Mouse (Mus musculus): ENCODE data around the gene Cog8.
"Not testable (repeated sequence)": the region's sequence is repeated elsewhere in the genome, so short reads cannot be mapped to it uniquely, and the experiment has no call there.

The Cog8 gene

GRCm38 (mm10) chr8:107045478-107045877 lies 11.0 kb downstream of the Cog8 start:
- no peak for DNase-seq (ENCODE audit: low spot score in 2 of 2)

GRCm38 (mm10) chr8:107040632-107041031 lies 15.9 kb downstream of the Cog8 start:
- DNase-seq (ENCODE audit: low spot score in 2 of 2): no peak

DNA sequence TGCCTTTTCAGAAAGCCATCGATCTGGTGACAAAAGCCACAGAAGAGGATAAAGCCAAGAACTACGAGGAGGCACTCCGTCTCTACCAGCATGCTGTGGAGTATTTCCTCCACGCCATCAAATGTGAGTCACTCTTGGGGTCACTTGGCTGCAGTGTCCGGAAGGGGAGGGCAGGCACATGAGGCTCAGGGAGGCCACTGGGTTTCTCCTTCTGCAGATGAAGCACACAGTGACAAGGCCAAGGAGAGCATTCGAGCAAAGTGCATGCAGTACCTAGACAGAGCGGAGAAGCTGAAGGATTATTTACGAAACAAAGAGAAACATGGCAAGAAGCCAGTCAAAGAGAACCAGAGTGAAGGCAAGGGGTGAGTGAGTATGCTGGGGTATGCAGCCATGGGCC lies 19.9 kb downstream of the Cog8 start:
- no peak for DNase-seq (ENCODE audit: low spot score in 2 of 2)

GRCm38 (mm10) chr8:107035641-107036040 lies 20.8 kb downstream of the Cog8 start:
- no peak for DNase-seq (ENCODE audit: low spot score in 2 of 2)

DNA sequence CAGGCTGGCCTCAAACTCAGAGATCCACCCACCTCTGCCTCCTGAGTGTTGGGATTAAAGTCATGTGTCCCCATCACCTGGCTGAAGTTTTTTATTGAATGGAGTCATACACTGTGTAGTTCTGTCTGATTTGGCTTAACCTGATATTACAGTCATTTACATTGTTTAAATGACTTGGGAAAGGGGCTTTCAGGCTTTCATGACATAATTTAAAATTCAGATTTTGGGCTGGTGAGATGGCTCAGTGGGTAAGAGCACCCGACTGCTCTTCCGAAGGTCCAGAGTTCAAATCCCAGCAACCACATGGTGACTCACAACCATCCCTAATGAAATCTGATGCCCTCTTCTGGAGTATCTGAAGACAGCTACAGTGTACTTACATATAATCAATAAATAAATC lies 22.9 kb downstream of the Cog8 start:
- not testable (repeated sequence) for DNase-seq (ENCODE audit: low spot score in 2 of 2)

GRCm38 (mm10) chr8:107031577-107032090 lies 24.9 kb downstream of the Cog8 start:
- DNase-seq (ENCODE audit: low spot score in 2 of 2): no peak

GRCm38 (mm10) chr8:107030650-107031576 lies 25.6 kb downstream of the Cog8 start, which contains the start of gene Vps4a:
Gene Vps4a, plus strand, starts transcription at chr8:107031222.
- peak; percentile 93 to 96 for DNase-seq (ENCODE audit: low spot score in 2 of 2)

- DNase-seq (ENCODE audit: low spot score in 2 of 2): no peak
These were observed 26.4 kb downstream of the Cog8 start for GRCm38 (mm10) chr8:107030058-107030457.

DNA sequence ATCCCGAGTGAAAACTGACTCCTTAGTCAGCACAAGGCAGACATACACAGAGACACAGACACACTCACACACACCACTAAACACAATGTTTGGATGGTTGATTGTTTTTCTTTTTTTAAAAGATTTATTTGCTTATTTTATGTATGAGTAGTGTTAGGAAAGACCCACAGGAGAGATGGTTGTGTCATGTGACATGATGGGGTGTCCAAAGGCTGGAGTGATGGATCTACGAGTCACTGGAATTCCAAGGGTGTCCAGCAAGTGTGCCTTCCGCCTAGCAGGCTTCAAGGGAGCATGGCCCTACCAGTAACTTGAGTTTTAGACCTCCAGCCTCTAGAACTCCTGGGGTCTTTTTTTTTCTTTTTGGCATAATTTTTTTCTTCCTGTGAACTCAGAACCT lies 27.2 kb downstream of the Cog8 start:
- no peak for DNase-seq (ENCODE audit: low spot score in 2 of 2)

DNA sequence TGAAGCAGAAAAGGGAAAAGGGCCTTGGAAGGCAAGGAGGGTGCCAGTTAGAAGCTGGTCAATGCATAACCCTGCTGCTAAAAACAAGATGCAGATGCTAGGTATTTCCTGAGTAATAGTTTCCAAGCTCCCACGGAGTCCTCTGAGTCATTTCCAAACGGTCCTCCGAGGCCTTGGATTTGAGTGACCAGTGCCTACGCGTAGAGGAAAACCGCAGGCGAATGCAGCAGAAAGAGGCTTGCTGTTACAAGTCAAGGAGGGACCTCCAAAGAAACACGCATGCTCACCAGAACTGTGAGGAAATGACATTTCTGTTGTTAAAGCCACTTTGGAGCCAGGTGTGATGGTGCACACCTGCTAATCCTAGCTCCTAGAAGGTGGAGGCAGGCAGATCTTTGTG lies 33.0 kb downstream of the Cog8 start:
- no peak for DNase-seq (ENCODE audit: low spot score in 2 of 2)

- DNase-seq (ENCODE audit: low spot score in 2 of 2): no peak
These were observed 41.6 kb downstream of the Cog8 start for GRCm38 (mm10) chr8:107014915-107015314.

DNA sequence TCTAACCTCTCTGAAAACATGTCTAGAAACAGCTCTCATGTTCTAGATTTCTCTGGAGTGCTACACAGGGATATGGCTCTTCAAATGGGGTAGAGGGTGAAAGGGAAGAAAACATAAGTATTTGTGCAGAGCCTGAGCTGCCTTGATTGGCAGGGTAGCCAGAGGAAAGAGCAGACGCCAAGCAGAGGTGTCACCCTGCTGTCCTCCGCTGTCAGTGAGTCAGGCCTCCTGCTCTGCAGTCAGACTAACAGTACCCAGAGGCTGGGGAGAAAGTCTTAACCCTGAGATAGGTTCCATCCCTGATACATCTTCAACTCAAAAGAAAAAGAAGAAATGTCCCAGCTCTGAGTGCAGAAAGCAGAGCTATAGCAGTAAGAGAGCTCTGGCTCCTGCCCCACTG lies 43.8 kb downstream of the Cog8 start:
- no peak for DNase-seq (ENCODE audit: low spot score in 2 of 2)

DNA sequence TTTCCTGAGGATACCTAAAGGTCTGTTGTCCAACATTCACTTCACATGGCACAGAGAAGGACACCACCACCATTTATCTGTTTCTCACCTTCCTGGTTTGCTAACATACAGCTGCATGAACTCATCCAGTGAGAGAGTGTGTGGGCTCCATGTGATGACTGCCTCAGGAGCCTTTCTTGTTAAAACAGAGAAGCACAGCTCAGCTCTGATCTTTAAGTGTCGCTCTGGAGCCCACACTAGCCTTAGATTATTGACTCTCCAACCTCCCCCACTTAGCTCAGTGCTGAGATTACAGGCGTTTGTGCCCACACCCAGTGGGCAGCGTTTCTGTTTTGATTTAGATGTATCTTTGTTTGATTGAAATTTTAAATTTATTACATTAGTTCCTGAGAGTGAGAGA lies 48.7 kb downstream of the Cog8 start:
- no peak for DNase-seq (ENCODE audit: low spot score in 2 of 2)

- DNase-seq (ENCODE audit: low spot score in 2 of 2): peak; percentile 78 to 87
These were observed 54.0 kb downstream of the Cog8 start for GRCm38 (mm10) chr8:107002532-107002931.

DNA sequence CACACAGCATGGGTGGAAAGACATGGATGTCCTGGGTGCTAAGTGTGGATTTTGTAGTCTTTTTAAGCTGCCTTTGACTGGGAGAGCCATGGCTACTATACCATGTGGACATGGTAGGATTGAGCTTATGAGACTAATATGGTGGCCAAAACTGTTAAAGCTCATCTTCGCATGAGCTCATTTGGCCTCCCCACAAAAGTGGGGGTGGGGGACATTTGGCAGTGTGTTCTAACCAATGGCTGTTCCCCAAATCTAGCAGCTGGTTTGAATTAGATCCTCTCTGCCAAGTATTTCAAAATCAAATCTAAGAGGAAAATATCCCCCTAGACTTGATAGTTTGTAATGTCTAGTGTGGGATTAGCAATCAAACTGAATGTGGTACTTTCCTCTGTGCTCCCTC lies 57.4 kb downstream of the Cog8 start:
- no peak for DNase-seq (ENCODE audit: low spot score in 2 of 2)

- DNase-seq (ENCODE audit: low spot score in 2 of 2): no peak
These were observed 59.1 kb downstream of the Cog8 start for GRCm38 (mm10) chr8:106997416-106997815.

DNA sequence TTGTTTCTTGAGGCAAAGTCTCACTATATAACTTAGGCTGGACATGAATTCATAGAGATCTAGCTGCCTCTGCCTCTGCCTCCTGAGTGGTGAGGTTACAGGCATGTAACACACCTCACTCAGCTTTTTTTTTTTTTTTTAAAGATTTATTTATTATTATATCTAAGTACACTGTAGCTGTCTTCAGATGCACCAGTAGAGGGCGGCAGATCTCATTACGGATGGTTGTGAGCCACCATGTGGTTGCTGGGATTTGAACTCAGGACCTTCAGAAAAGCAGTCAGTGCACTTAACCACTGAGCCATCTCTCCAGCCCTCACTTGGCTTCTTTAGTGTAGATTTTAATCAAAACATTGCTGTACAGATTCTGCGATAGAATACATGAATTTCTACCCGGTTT lies 60.1 kb downstream of the Cog8 start:
- DNase-seq (ENCODE audit: low spot score in 2 of 2): not testable (repeated sequence)
